Mouse (Mus musculus) heart, embryonic 11.5 days (tissue): ENCODE measurements around the gene Fam181b. TPM values are rescaled to one million over a fixed set of nuclear protein-coding genes. Genes with fewer than 3 reads are reported as not detected.

Experiments used
- ATAC-seq: fragments of 200-750 bp; cut with Nextera tagmentation; replicated peaks from 2 replicates; pipeline ENCODE4 v1.8.0; 2017; ENCODE audit warnings: moderate library complexity; ENCODE audit not compliant: insufficient number of reproducible peaks, low FRiP score, low TSS enrichment
- H3K27ac ChIP-seq: fragments of 300-500 bp; sonication (generic); 2 replicates; pipeline ENCODE4 v1.5.1; 2014; ENCODE audit warnings: mild to moderate bottlenecking, low read depth, low read length
- H3K27me3 ChIP-seq: fragments of 300-500 bp; sonication (generic); 2 replicates; pipeline ENCODE4 v1.6.1; 2014; ENCODE audit warnings: mild to moderate bottlenecking, low read length, mixed read lengths; ENCODE audit not compliant: control insufficient read depth, insufficient read depth
- H3K36me3 ChIP-seq: fragments of 300-500 bp; sonication (generic); 2 replicates; pipeline ENCODE4 v1.6.1; 2014; ENCODE audit warnings: mild to moderate bottlenecking, low read length, moderate library complexity, mixed read lengths; ENCODE audit not compliant: control insufficient read depth, insufficient read depth
- H3K4me1 ChIP-seq: fragments of 300-500 bp; sonication (generic); 2 replicates; pipeline ENCODE4 v1.6.1; 2014; ENCODE audit warnings: low read length; ENCODE audit not compliant: control insufficient read depth, insufficient read depth
- H3K4me2 ChIP-seq: fragments of 300-500 bp; sonication (generic); 2 replicates; pipeline ENCODE4 v1.6.1; 2014; ENCODE audit warnings: mild to moderate bottlenecking, moderate library complexity
- H3K4me3 ChIP-seq: fragments of 300-500 bp; sonication (generic); 2 replicates; pipeline ENCODE4 v1.5.1; 2014; ENCODE audit warnings: low read depth, low read length
- H3K9ac ChIP-seq: fragments of 300-500 bp; sonication (generic); 2 replicates; pipeline ENCODE4 v1.6.1; 2014; ENCODE audit warnings: mild to moderate bottlenecking, low read depth, low read length, moderate library complexity
- H3K9me3 ChIP-seq: fragments of 300-500 bp; sonication (generic); replicated peaks from 2 replicates; pipeline ENCODE4 v1.6.1; 2016; ENCODE audit warnings: low read length; ENCODE audit not compliant: control insufficient read depth
- WGBS: fragments of 180-500 bp; shearing (Covaris S2); extraction: QIAGEN DNeasy Blood & Tissue Kit; methylation state at CpG from one replicate; pipeline ENCODE4 v1.1.7; 2014; ENCODE audit not compliant: insufficient replicate concordance; 5-methylcytosine and 5-hydroxymethylcytosine counted together
- polyA plus RNA-seq: library from polyadenylated mRNA; unstranded; fragments of >200 nt; fragmentation: Nextera tagmentation; extraction: Ambion mirVana; gene quantifications from 2 replicates; pipeline ENCODE4 v1.2.1, GENCODE M21; 2014

Fam181b gene
- polyA plus RNA-seq, 1 experiment from 2014 or later: 2.0 TPM

GRCm38 (mm10) chr7:93110370-93110965 lies 30.8 kb downstream of the Fam181b start:
- Histone ChIP-seq H3K9ac (no peak overlapping the region), H3K27ac (no peak overlapping the region), H3K4me2 (no peak overlapping the region), H3K4me1 (no peaks in the 10 kb centered on the region), H3K9me3 (no peaks in the 10 kb centered on the region), H3K4me3 (no peak overlapping the region), H3K27me3 (no peaks in the 10 kb centered on the region), H3K36me3 (no peaks in the 10 kb centered on the region)
- 72% methylated on average over 2 of the region's 2 CpGs for WGBS
- no peak for ATAC-seq

- 80% methylated on average over 6 of the region's 6 CpGs for WGBS
- ATAC-seq: no peak
- Histone ChIP-seq H3K4me1 (no peaks in the 10 kb centered on the region), H3K27ac (no peak overlapping the region), H3K4me2 (no peak overlapping the region), H3K36me3 (no peaks in the 10 kb centered on the region), H3K27me3 (no peaks in the 10 kb centered on the region), H3K4me3 (no peak overlapping the region), H3K9ac (no peak overlapping the region), H3K9me3 (no peaks in the 10 kb centered on the region)
Observed at GRCm38 (mm10) chr7:93111056-93111455, 31.4 kb downstream of the Fam181b start.

GRCm38 (mm10) chr7:93117561-93117960 lies 37.9 kb downstream of the Fam181b start:
- Histone ChIP-seq H3K9me3 (no peaks in the 10 kb centered on the region), H3K4me3 (no peak overlapping the region), H3K36me3 (no peaks in the 10 kb centered on the region), H3K9ac (no peak overlapping the region), H3K27ac (no peak overlapping the region), H3K27me3 (no peaks in the 10 kb centered on the region), H3K4me2 (no peak overlapping the region), H3K4me1 (no peaks in the 10 kb centered on the region)
- ATAC-seq: no peak
- WGBS: 47% methylated on average over 1 of the region's 1 CpGs

GRCm38 (mm10) chr7:93123936-93124335 lies 44.3 kb downstream of the Fam181b start:
- Histone ChIP-seq H3K9ac (no peak overlapping the region), H3K4me1 (no peaks in the 10 kb centered on the region), H3K4me2 (no peak overlapping the region), H3K4me3 (no peak overlapping the region), H3K36me3 (no peaks in the 10 kb centered on the region), H3K9me3 (no peaks in the 10 kb centered on the region), H3K27ac (no peak overlapping the region), H3K27me3 (no peaks in the 10 kb centered on the region)
- no peak for ATAC-seq
- 76% methylated on average over 1 of the region's 1 CpGs for WGBS

Other genes starting within 250 kb of the Fam181b start
- gene Ddias, start 205.6 kb upstream of the Fam181b start, polyA plus RNA-seq: 11.3 and 11.7 TPM in 2 replicates
- 17.5 and 18.2 TPM in 2 replicates for gene Prcp, start 205.4 kb upstream of the Fam181b start, polyA plus RNA-seq